Mouse (Mus musculus): Measurements from ENCODE around the gene Hist2h3b.
"Not testable (repeated sequence)": the region's sequence is repeated elsewhere in the genome, so short reads cannot be mapped to it uniquely, and the experiment has no call there.

Gene Hist2h3b

GRCm38 (mm10) chr3:96268051-96268775 lies at the start of gene Hist2h3b:
Hist2h3b (plus strand) TSS chr3:96268654.
- in situ Hi-C loops (cut with MboI; ENCODE audit: unreplicated experiment in 2 of 2), result loop anchor here in 1 of 2 experiments (5.0 to 25.0 kb wide), 3 partner anchors 41 to 606 kb away; partner anchors contain the start of gene Mcl1

GRCm38 (mm10) chr3:96219191-96219641 lies 49.2 kb upstream of the Hist2h3b start:
- in situ Hi-C loops (cut with MboI; ENCODE audit: unreplicated experiment in 2 of 2), result loop anchor here (10.0 kb wide), 2 partner anchors 134 to 154 kb away; no protein-coding TSS in a partner anchor

GRCm38 (mm10) chr3:96219661-96220130 lies 48.8 kb upstream of the Hist2h3b start, which contains the start of the genes Bola1 and Hist2h2ab:
Bola1 (minus strand) TSS chr3:96219709.
Hist2h2ab (plus strand) TSS chr3:96219865.
- in situ Hi-C loops (cut with MboI; ENCODE audit: unreplicated experiment in 2 of 2), result loop anchor here (10.0 kb wide), 2 partner anchors 135 to 155 kb away; no protein-coding TSS in a partner anchor

GRCm38 (mm10) chr3:96220131-96220764 lies 48.2 kb upstream of the Hist2h3b start:
- in situ Hi-C loops (cut with MboI; ENCODE audit: unreplicated experiment in 2 of 2), result not testable (repeated sequence)

- in situ Hi-C loops (cut with MboI; ENCODE audit: unreplicated experiment in 2 of 2), result no loop called here
Measured at GRCm38 (mm10) chr3:96220765-96221639, 47.5 kb upstream of the Hist2h3b start, which contains the start of the genes Hist2h2ac and Hist2h2be. Hist2h2ac (minus strand) TSS chr3:96220880. Hist2h2be (plus strand) TSS chr3:96221119.

- in situ Hi-C loops (cut with MboI; ENCODE audit: unreplicated experiment in 2 of 2), result no loop called here
Measured at GRCm38 (mm10) chr3:96221640-96222038, 46.8 kb upstream of the Hist2h3b start.

GRCm38 (mm10) chr3:96222774-96223173 lies 45.7 kb upstream of the Hist2h3b start:
- in situ Hi-C loops (cut with MboI; ENCODE audit: unreplicated experiment in 2 of 2), result no loop called here

- in situ Hi-C loops (cut with MboI; ENCODE audit: unreplicated experiment in 2 of 2), result loop anchor here in 1 of 2 experiments (5.0 kb wide), 1 partner anchor 42 kb away; the partner anchor contains the start of genes Hist2h2bb and Hist2h3b
Measured at GRCm38 (mm10) chr3:96225421-96225820, 43.0 kb upstream of the Hist2h3b start.

GRCm38 (mm10) chr3:96226695-96227648 lies 41.5 kb upstream of the Hist2h3b start:
- in situ Hi-C loops (cut with MboI; ENCODE audit: unreplicated experiment in 2 of 2), result loop anchor here in 1 of 2 experiments (5.0 kb wide), 1 partner anchor 40 kb away; the partner anchor contains the start of genes Hist2h2bb and Hist2h3b

GRCm38 (mm10) chr3:96228828-96229227 lies 39.6 kb upstream of the Hist2h3b start:
- in situ Hi-C loops (cut with MboI; ENCODE audit: unreplicated experiment in 2 of 2), result loop anchor here in 1 of 2 experiments (5.0 kb wide), 1 partner anchor 38 kb away; the partner anchor contains the start of genes Hist2h2bb and Hist2h3b

GRCm38 (mm10) chr3:96230404-96230803 lies 38.0 kb upstream of the Hist2h3b start:
- in situ Hi-C loops (cut with MboI; ENCODE audit: unreplicated experiment in 2 of 2), result no loop called here

- in situ Hi-C loops (cut with MboI; ENCODE audit: unreplicated experiment in 2 of 2), result no loop called here
Measured at GRCm38 (mm10) chr3:96230910-96231757, 37.3 kb upstream of the Hist2h3b start.

- in situ Hi-C loops (cut with MboI; ENCODE audit: unreplicated experiment in 2 of 2), result no loop called here
Measured at GRCm38 (mm10) chr3:96231758-96232120, 36.7 kb upstream of the Hist2h3b start.

- in situ Hi-C loops (cut with MboI; ENCODE audit: unreplicated experiment in 2 of 2), result no loop called here
Measured at GRCm38 (mm10) chr3:96234914-96235313, 33.5 kb upstream of the Hist2h3b start.

GRCm38 (mm10) chr3:96235836-96236235 lies 32.6 kb upstream of the Hist2h3b start:
- in situ Hi-C loops (cut with MboI; ENCODE audit: unreplicated experiment in 2 of 2), result no loop called here

- in situ Hi-C loops (cut with MboI; ENCODE audit: unreplicated experiment in 2 of 2), result no loop called here
Measured at GRCm38 (mm10) chr3:96236834-96237334, 31.6 kb upstream of the Hist2h3b start.

GRCm38 (mm10) chr3:96237335-96237903 lies 31.0 kb upstream of the Hist2h3b start:
- in situ Hi-C loops (cut with MboI; ENCODE audit: unreplicated experiment in 2 of 2), result no loop called here

Data from v-Abl transformed pro-B cells (cell line).